Mouse (Mus musculus): ENCODE measurements around the gene Phkg2.
"Not testable (repeated sequence)": the region's sequence is repeated elsewhere in the genome, so short reads cannot be mapped to it uniquely, and the experiment has no call there.

Gene Phkg2

GRCm38 (mm10) chr7:127602903-127603302 lies 29.8 kb downstream of the Phkg2 start:
- DNase-seq (ENCODE audit: low read depth, low spot score) = no peak

- no peak for DNase-seq (ENCODE audit: low read depth, low spot score)
These were observed 31.1 kb downstream of the Phkg2 start for GRCm38 (mm10) chr7:127604256-127604655.

- DNase-seq (ENCODE audit: low read depth, low spot score) = no peak
These were observed 34.0 kb downstream of the Phkg2 start for GRCm38 (mm10) chr7:127607150-127607549.

- DNase-seq (ENCODE audit: low read depth, low spot score) = no peak
These were observed 37.9 kb downstream of the Phkg2 start for GRCm38 (mm10) chr7:127611011-127611410.

- DNase-seq (ENCODE audit: low read depth, low spot score) = no peak
These were observed 38.4 kb downstream of the Phkg2 start for GRCm38 (mm10) chr7:127611561-127611960.

GRCm38 (mm10) chr7:127613501-127613900 lies 40.4 kb downstream of the Phkg2 start:
- DNase-seq (ENCODE audit: low read depth, low spot score) = no peak

GRCm38 (mm10) chr7:127614091-127614490 lies 41.0 kb downstream of the Phkg2 start:
- no peak for DNase-seq (ENCODE audit: low read depth, low spot score)

- DNase-seq (ENCODE audit: low read depth, low spot score) = no peak
These were observed 41.4 kb downstream of the Phkg2 start for GRCm38 (mm10) chr7:127614511-127614890.

- peak; percentile 78 for DNase-seq (ENCODE audit: low read depth, low spot score)
These were observed 42.0 kb downstream of the Phkg2 start, which contains the start of gene Zfp629 for GRCm38 (mm10) chr7:127614891-127615843. Gene Zfp629 (minus strand): TSS chr7:127615797.

GRCm38 (mm10) chr7:127616336-127616735 lies 43.2 kb downstream of the Phkg2 start:
- no peak for DNase-seq (ENCODE audit: low read depth, low spot score)

GRCm38 (mm10) chr7:127616881-127617280 lies 43.7 kb downstream of the Phkg2 start:
- DNase-seq (ENCODE audit: low read depth, low spot score) = no peak

GRCm38 (mm10) chr7:127617962-127618361 lies 44.8 kb downstream of the Phkg2 start:
- no peak for DNase-seq (ENCODE audit: low read depth, low spot score)

GRCm38 (mm10) chr7:127618402-127618801 lies 45.3 kb downstream of the Phkg2 start:
- not testable (repeated sequence) for DNase-seq (ENCODE audit: low read depth, low spot score)

- DNase-seq (ENCODE audit: low read depth, low spot score) = no peak
These were observed 52.9 kb downstream of the Phkg2 start for GRCm38 (mm10) chr7:127626039-127626438.

- no peak for DNase-seq (ENCODE audit: low read depth, low spot score)
These were observed 53.3 kb downstream of the Phkg2 start for GRCm38 (mm10) chr7:127626471-127626870.

- DNase-seq (ENCODE audit: low read depth, low spot score) = no peak
These were observed 55.5 kb downstream of the Phkg2 start for GRCm38 (mm10) chr7:127628646-127629045.

- DNase-seq (ENCODE audit: low read depth, low spot score) = no peak
These were observed 58.3 kb downstream of the Phkg2 start for GRCm38 (mm10) chr7:127631416-127631815.

Data from brain, embryonic 18.5 days (tissue).